Mouse (Mus musculus) lung, embryonic 15.5 days (tissue): ENCODE data around the gene Tada3. TPM values are rescaled to one million over a fixed set of nuclear protein-coding genes. Genes with fewer than 3 reads are reported as not detected.
"Not testable (repeated sequence)": the region's sequence is repeated elsewhere in the genome, so short reads cannot be mapped to it uniquely, and the experiment has no call there.

Experiments
- ATAC-seq: fragments of 200-750 bp; cut with Nextera tagmentation; 2 replicates; pipeline ENCODE4 v1.8.0; 2017; ENCODE audit warnings: moderate number of reproducible peaks, borderline replicate concordance; ENCODE audit not compliant: low FRiP score, low TSS enrichment; ENCODE audit errors: extremely low read depth
- H3K27ac ChIP-seq: fragments of 300-500 bp; sonication (generic); 2 replicates; pipeline ENCODE4 v1.5.1; 2015; ENCODE audit warnings: moderate library complexity, mild to moderate bottlenecking, inconsistent platforms
- H3K27me3 ChIP-seq: fragments of 300-500 bp; sonication (generic); 2 replicates; pipeline ENCODE4 v1.6.1; 2015; ENCODE audit warnings: inconsistent platforms
- H3K36me3 ChIP-seq: fragments of 300-500 bp; sonication (generic); 2 replicates; pipeline ENCODE4 v1.6.1; 2015; ENCODE audit warnings: inconsistent platforms
- H3K4me1 ChIP-seq: fragments of 300-500 bp; sonication (generic); 2 replicates; pipeline ENCODE4 v1.6.1; 2015; ENCODE audit warnings: inconsistent platforms
- H3K4me2 ChIP-seq: fragments of 300-500 bp; sonication (generic); 2 replicates; pipeline ENCODE4 v1.6.1; 2015; ENCODE audit warnings: inconsistent platforms, mild to moderate bottlenecking, moderate library complexity
- H3K4me3 ChIP-seq: fragments of 300-500 bp; sonication (generic); 2 replicates; pipeline ENCODE4 v1.5.1; 2015; ENCODE audit warnings: mild to moderate bottlenecking, inconsistent platforms
- H3K9ac ChIP-seq: fragments of 300-500 bp; sonication (generic); 2 replicates; pipeline ENCODE4 v1.6.1; 2015; ENCODE audit warnings: inconsistent platforms
- H3K9me3 ChIP-seq: fragments of 300-500 bp; sonication (generic); 2 replicates; pipeline ENCODE4 v1.6.1; 2016; ENCODE audit warnings: inconsistent platforms
- WGBS: fragments of 180-500 bp; shearing (Covaris S2); methylation state at CpG from one replicate; pipeline ENCODE4 v1.1.7; 2015; 5-methylcytosine and 5-hydroxymethylcytosine counted together
- microRNA-seq: library from miRNA; unstranded; fragments of <30 nt; microRNA quantifications from one replicate; pipeline ENCODE4, GENCODE M21; 2016
- polyA plus RNA-seq: library from polyadenylated mRNA; unstranded; fragments of >200 nt; fragmentation: Nextera tagmentation; extraction: Ambion mirVana; gene quantifications from 2 replicates; pipeline ENCODE4 v1.2.1, GENCODE M21; 2015

The Tada3 gene
- polyA plus RNA-seq, 1 experiment from 2014 or later: 54.6 TPM

DNA sequence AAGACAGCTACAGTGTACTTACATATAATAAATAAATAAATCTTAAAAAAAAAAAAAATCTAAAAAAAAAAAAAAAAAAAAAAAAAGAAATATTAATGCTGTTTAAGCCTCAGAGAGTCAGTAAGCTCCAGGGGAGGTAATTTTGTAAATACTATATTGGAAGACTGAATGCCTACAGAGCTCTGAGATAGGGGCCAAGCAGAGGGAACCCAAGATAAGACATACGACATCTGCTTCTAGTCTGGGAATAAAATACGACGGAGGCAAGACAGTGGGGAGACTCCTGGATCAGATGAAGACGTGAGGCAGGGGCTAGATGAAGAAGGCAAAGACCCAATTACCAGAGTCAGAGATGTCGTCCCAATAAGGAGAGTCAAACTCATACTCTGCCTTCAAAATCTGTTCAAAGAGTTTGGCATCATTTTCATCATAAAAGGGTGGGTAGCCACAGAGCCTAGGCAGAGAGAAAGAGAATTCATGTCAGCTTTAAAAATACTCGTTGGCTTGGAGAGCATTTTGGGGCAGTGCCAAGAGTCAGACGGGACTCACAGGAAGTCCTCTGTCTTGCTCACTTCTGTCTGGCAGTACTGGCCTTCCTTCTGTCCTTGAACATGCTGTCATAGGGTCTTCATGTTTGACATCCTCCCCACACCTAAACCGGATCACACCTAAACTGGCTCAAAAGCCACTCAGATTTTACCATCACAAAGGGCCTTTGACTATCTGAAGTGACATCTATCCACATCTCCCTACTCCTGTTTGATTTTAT is 40.6 kb downstream of the Tada3 start:
- Histone ChIP-seq H3K27ac (no peak overlapping the region), H3K36me3 (peaks cover 52% of the 10 kb centered on the region), H3K27me3 (no peaks in the 10 kb centered on the region), H3K9me3 (no peaks in the 10 kb centered on the region), H3K4me3 (no peak overlapping the region), H3K4me2 (no peak overlapping the region), H3K4me1 (peaks cover 22% of the 10 kb centered on the region), H3K9ac (no peak overlapping the region)
- no peak for ATAC-seq
- 46% methylated on average over 8 of the region's 8 CpGs for WGBS

DNA sequence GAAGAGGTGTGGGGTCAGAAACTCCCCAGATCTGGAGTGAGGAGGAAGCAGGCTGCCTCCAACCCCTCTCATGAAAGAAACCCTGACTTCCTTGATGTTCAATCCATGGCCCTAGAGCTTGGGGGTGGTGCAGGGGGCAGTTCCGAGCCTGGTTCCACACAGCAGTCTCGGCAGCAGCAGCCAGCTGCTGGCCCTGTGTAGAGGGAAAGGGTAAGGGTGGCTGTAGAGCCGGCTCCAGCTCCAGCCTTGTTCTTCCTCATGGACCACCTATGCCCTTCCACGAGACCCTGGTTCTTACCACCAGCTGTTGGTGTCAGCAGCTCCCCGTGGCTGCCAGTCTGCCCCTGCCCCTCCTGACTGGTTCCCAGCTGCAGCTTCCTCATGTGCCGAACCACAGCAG is 43.5 kb downstream of the Tada3 start:
- Histone ChIP-seq H3K36me3 (peaks cover 51% of the 10 kb centered on the region), H3K4me3 (no peak overlapping the region), H3K9me3 (no peaks in the 10 kb centered on the region), H3K27me3 (no peaks in the 10 kb centered on the region), H3K4me1 (peaks cover 16% of the 10 kb centered on the region), H3K4me2 (no peak overlapping the region), H3K27ac (no peak overlapping the region), H3K9ac (no peak overlapping the region)
- ATAC-seq: no peak
- 73% methylated on average over 6 of the region's 6 CpGs for WGBS

DNA sequence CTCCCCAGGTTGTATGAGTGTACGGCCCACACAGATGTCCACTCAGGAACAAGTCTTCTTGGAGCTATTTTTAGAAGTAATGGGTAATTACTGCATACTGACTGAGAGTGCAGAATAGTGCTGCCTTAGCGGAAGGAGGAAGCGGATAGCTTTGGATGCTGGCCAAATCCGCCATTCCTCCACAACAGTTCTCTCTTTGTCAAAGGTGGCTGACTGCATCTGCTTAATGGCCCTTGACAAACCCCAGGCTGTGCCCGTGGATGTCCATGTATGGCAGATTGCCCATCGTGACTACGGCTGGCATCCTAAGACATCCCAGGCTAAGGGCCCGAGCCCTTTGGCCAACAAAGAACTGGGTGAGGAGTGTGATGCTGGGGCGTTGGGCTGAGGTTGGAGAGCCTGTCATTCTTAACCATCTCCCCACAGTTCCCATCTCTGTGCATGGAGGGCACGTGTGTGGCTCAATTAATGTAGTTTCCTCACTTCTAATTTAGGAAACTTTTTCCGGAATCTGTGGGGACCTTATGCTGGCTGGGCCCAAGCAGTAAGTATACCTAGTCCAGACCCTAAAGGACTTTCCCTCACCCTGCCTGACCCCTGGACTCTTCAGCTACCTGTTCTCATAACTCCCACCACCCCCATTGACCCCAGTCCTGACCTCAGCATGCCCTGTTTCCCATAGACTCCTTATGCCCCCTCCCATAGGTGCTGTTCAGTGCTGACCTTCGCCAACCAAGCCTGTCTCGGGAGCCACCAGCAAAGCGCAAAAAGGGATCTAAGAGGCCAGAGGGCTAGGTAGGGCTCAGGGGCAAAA is 44.3 kb downstream of the Tada3 start:
- Histone ChIP-seq H3K27ac (peak overlapping the region; percentile 64), H3K9ac (no peak overlapping the region)
- WGBS: 41% methylated on average over 14 of the region's 14 CpGs

DNA sequence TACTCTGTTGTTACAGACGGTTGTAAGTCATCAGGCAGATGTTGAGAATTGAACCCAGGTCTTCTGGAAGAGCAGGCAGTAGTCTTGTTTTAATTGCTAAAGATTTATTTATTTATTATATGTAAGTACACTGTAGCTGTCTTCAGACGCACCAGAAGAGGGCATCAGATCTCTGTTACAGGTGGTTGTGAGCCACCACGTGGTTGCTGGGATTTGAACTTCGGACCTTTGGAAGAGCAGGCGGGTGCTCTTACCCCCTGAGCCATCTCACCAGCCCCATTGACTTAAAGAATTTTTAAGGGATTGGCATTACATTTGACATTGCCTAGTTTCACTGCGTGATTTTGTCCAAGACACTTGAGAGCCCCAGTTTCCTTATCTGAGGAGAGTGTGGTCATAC is 44.9 kb downstream of the Tada3 start:
- not testable (repeated sequence) for H3K9me3 ChIP-seq, H3K27me3 ChIP-seq, H3K4me3 ChIP-seq, ATAC-seq, H3K9ac ChIP-seq, H3K4me2 ChIP-seq
- Histone ChIP-seq H3K4me1 (peaks cover 16% of the 10 kb centered on the region), H3K36me3 (peaks cover 38% of the 10 kb centered on the region), H3K27ac (peak overlapping the region; percentile 64)
- 59% methylated on average over 6 of the region's 6 CpGs for WGBS

More for the DNA sequence above, 44.3 kb downstream of the Tada3 start:
- Histone ChIP-seq H3K4me2 (no peak overlapping the region), H3K4me3 (no peak overlapping the region), H3K9me3 (no peaks in the 10 kb centered on the region), H3K36me3 (peaks cover 44% of the 10 kb centered on the region), H3K27me3 (no peaks in the 10 kb centered on the region), H3K4me1 (peaks cover 16% of the 10 kb centered on the region)
- ATAC-seq: peak; percentile 74

DNA sequence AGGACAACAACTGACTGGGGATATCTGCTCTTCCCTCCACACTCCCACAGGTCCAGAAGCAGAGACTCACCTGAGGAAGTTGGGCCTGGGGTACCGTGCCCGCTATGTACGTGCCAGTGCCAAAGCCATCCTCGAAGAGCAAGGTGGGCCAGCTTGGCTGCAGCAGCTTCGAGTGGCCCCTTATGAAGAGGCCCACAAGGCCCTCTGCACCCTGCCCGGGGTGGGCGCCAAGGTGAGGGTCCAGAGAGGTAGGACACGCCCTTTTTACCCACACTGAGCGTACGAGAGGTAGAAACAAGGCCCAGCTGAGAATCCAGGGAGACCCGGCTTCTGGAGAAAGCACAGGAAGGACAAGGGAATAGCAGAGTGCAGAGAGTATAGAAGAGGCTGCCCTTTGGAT is 46.0 kb downstream of the Tada3 start:
- H3K4me1 ChIP-seq: peaks cover 9% of the 10 kb centered on the region
- no peaks in the 10 kb centered on the region for H3K27me3 ChIP-seq
- H3K9ac ChIP-seq: no peak overlapping the region
- 85% methylated on average over 11 of the region's 11 CpGs for WGBS
- H3K9me3 ChIP-seq: no peaks in the 10 kb centered on the region
- H3K27ac ChIP-seq: no peak overlapping the region
- no peak overlapping the region for H3K4me3 ChIP-seq
- ATAC-seq: no peak
- peaks cover 37% of the 10 kb centered on the region for H3K36me3 ChIP-seq
- H3K4me2 ChIP-seq: no peak overlapping the region

DNA sequence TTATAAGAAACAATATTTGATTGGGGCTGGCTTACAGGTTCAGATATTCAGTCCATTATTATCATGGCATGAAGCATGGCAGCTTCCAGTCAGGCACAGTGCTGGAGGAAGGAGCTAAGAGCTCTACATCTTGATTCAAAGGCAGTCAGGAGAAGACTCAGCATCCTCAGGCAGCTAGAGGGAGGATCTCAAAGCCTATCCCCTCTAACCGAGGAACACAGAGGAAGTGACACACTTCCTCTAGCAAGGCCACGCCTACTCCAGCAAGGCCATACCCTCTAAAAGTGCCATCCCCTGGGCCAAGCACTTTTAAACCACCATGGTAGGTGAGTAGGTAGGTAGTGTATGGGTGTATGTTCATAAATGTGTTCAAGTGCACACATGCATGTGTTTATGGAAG is 47.1 kb downstream of the Tada3 start:
- H3K36me3 ChIP-seq: peaks cover 28% of the 10 kb centered on the region
- H3K9me3 ChIP-seq: no peaks in the 10 kb centered on the region
- H3K9ac ChIP-seq: no peak overlapping the region
- no peak overlapping the region for H3K27ac ChIP-seq
- WGBS: 47% methylated on average over 2 of the region's 2 CpGs
- no peaks in the 10 kb centered on the region for H3K27me3 ChIP-seq
- no peak overlapping the region for H3K4me3 ChIP-seq
- no peak overlapping the region for H3K4me2 ChIP-seq
- H3K4me1 ChIP-seq: peaks cover 15% of the 10 kb centered on the region
- no peak for ATAC-seq

DNA sequence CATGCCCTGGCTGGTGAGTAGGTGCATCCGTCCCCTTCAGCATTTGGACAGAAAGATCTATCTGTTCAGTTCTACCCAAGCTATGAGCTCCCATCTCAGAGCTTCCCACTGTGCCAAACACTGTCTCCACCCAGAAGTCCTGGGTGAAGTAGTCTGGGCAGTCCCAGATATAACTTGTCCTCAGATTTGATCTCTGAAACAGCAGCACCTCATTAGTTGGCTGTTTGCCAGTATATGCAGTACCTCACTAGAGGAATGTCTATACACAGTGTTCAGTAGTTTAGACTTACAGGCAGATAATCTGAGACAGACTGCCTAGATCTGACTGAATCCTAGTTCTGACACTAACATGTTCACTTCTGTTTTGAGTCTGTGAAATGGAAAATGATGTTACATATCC is 48.3 kb downstream of the Tada3 start:
- Histone ChIP-seq H3K4me2 (no peak overlapping the region), H3K27ac (no peak overlapping the region), H3K4me1 (peaks cover 19% of the 10 kb centered on the region), H3K9ac (no peak overlapping the region), H3K27me3 (no peaks in the 10 kb centered on the region), H3K4me3 (no peak overlapping the region), H3K36me3 (peaks cover 27% of the 10 kb centered on the region), H3K9me3 (no peaks in the 10 kb centered on the region)
- ATAC-seq: no peak
- 85% methylated on average over 1 of the region's 1 CpGs for WGBS

DNA sequence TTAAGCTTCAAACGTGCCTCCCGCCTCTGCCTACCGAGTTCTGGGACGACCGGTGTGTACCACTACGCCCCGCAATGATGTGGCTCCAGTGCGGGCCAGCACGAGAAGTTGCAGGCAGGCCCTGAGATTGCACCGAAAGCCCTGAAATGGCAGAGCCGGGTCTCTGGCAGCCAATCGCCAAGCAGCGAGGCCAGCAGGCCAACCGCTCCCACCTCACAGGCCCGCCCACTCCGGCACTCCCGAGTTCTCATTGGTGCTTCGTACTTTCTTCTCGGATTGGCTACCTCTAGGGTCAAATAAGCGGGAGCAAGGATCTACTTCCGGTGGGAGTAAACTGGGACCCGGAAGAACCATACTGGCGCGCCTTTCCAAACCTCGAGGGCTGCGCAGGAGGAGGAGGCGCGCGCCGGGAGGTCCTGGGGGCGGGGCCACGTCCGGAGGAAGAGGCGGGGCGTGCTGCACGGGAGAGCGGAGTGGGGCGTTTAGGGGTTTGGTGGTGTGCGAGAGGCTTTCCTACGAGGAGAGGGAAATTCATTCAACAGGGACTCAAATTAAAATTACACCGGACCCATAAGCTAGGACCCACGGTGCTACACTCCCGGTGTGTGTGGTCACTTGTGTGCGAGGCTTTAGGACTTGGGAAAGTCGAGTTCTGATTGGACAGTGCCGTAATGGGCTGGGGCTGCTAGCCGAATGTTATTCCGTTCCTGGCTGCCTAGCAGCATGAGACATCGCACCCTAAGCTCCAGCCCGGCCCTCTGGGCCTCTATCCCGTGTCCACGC is 51.0 kb downstream of the Tada3 start, which contains the start of gene Ogg1:
TSS of gene Ogg1 (plus strand) at position 440 of the 783 bp plus-strand sequence.
- H3K4me1 ChIP-seq: peaks cover 10% of the 10 kb centered on the region; the same call in 1 of the 2 replicates
- H3K9me3 ChIP-seq: no peaks in the 10 kb centered on the region
- peak within 1 kb of the TSS; percentile 72 for H3K9ac ChIP-seq
- no peaks in the 10 kb centered on the region for H3K27me3 ChIP-seq
- peak; percentile 99 for ATAC-seq
- H3K36me3 ChIP-seq: peaks cover 45% of the 10 kb centered on the region
- peak within 1 kb of the TSS; percentile 56 for H3K4me3 ChIP-seq
- H3K4me2 ChIP-seq: peak within 1 kb of the TSS; percentile 80
- H3K27ac ChIP-seq: peak within 1 kb of the TSS; percentile 88
- WGBS: under 1% methylated on average over 52 of the region's 52 CpGs

Small RNA genes lying within 50 kb of the gene (microRNA-seq; reads per million reads assigned to microRNA genes)
- gene Gm24387: not detected

Other genes starting within 250 kb of the Tada3 start
- 0.87 and 1.1 TPM in 2 replicates for gene Lhfpl4, start 182.5 kb downstream of the Tada3 start, polyA plus RNA-seq
- gene Mtmr14, start 140.0 kb downstream of the Tada3 start, polyA plus RNA-seq: 43.8 and 46.1 TPM in 2 replicates
- gene Cpne9, start 95.6 kb downstream of the Tada3 start, polyA plus RNA-seq: 0.05 TPM in 1 of 2 replicates, not detected in the other
- gene Brpf1, start 70.7 kb downstream of the Tada3 start, polyA plus RNA-seq: 17.0 and 18.3 TPM in 2 replicates
- 16.5 and 17.7 TPM in 2 replicates for gene Ogg1, start 50.9 kb downstream of the Tada3 start, polyA plus RNA-seq
- gene Camk1, start 33.9 kb downstream of the Tada3 start, polyA plus RNA-seq: 110 and 115 TPM in 2 replicates
- gene Arpc4, start 232 bp upstream of the Tada3 start, polyA plus RNA-seq: 399 and 412 TPM in 2 replicates
- 3.0 and 3.9 TPM in 2 replicates for gene Ttll3, start 11.4 kb upstream of the Tada3 start, polyA plus RNA-seq
- 19.1 and 20.9 TPM in 2 replicates for gene Rpusd3, start 41.5 kb upstream of the Tada3 start, polyA plus RNA-seq
- gene Cidec, start 57.9 kb upstream of the Tada3 start, polyA plus RNA-seq: not detected in 2 replicates
- gene Jagn1, start 64.7 kb upstream of the Tada3 start, polyA plus RNA-seq: 77.1 and 82.8 TPM in 2 replicates
- gene Il17re, start 80.6 kb upstream of the Tada3 start, polyA plus RNA-seq: 19.5 and 23.5 TPM in 2 replicates
- 19.1 and 20.2 TPM in 2 replicates for gene Il17rc, start 93.5 kb upstream of the Tada3 start, polyA plus RNA-seq
- gene Creld1, start 105.4 kb upstream of the Tada3 start, polyA plus RNA-seq: 33.1 and 36.3 TPM in 2 replicates
- gene Prrt3, start 124.0 kb upstream of the Tada3 start, polyA plus RNA-seq: 0.17 and 0.21 TPM in 2 replicates
- gene Emc3, start 153.8 kb upstream of the Tada3 start, polyA plus RNA-seq: 101 and 103 TPM in 2 replicates
- 13.3 and 14.6 TPM in 2 replicates for gene Fancd2, start 153.8 kb upstream of the Tada3 start, polyA plus RNA-seq
- gene Fancd2os, start 222.8 kb upstream of the Tada3 start, polyA plus RNA-seq: not detected in 2 replicates
- gene Brk1, start 226.9 kb upstream of the Tada3 start, polyA plus RNA-seq: 223 and 224 TPM in 2 replicates
- 41.0 and 45.8 TPM in 2 replicates for gene Vhl, start 246.1 kb upstream of the Tada3 start, polyA plus RNA-seq